Mouse (Mus musculus): ENCODE data around the gene Slc8a2. TPM values are rescaled to one million over a fixed set of nuclear protein-coding genes. Genes with fewer than 3 reads are reported as not detected.
A peak's percentile ranks its signal among the peaks of the same experiment; 100 is the strongest.

Slc8a2 gene
- total RNA-seq, 2 experiments from 2014 or later: 343 to 360 TPM

DNA sequence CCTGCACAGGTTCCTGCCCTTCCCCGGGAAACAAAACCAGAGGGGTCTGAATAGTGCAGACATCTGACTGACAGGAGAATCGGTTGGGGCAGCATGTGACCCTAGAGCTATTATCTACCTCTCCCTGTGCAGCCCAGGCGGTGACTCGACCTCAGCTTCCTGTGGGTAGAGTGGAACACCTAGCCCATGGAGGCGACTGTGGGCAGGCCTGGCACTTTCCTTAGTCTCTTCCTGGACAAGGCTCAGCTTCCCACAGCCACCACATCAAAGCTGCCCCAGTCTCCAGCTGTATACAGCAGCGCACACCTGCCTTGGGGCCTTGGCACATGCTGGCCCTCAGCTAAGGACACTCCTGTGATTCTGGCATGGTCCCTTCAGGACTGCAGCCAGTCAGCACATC, 71.5 kb downstream of the Slc8a2 start:
- intact Hi-C loops (cut with DNase I): loop anchor here (10.0 kb wide), 1 partner anchor 174 kb away; no protein-coding TSS in a partner anchor
- DNase-seq (ENCODE audit: low spot score in 2 of 2): no peak

DNA sequence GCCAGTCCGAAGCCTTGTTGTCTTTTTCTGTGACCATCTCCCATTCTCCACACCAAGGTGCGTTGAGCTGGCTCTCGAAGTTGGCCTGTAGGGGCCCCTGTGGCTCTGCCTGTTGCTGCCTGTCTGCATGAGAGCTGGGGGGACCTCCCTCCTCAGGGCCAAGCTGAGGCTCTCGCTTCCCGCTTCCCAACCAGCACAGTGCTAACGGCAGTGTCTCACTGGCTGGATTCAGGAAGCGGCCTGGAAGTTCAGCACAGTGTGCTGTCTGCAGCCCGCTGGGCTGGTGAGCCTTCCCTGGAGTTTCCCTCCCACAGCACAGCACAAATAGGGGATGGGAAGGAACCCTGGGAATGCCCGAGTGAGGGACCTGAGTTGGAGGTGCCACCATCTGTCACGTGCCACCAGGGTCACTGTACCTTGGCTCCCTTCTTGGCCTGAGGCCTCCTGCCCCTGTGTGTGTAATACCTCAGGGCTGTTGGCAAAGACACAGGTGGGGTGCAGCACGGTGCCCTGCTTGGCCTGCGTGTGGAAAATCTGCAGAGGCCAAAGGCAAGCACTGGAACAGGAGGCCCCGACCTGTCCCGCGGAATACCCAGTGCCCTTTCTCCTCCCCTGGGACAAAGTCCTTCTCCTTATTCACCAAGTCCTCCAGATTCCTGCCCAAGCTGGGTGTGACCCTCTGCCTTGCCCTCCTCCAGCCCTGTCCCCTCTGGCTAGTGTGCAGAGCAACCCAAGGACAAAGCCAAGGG, 73.3 kb downstream of the Slc8a2 start:
- intact Hi-C loops (cut with DNase I): loop anchor here (10.0 kb wide), 1 partner anchor 172 kb away; no protein-coding TSS in a partner anchor
- DNase-seq (ENCODE audit: low spot score in 2 of 2): no peak

DNA sequence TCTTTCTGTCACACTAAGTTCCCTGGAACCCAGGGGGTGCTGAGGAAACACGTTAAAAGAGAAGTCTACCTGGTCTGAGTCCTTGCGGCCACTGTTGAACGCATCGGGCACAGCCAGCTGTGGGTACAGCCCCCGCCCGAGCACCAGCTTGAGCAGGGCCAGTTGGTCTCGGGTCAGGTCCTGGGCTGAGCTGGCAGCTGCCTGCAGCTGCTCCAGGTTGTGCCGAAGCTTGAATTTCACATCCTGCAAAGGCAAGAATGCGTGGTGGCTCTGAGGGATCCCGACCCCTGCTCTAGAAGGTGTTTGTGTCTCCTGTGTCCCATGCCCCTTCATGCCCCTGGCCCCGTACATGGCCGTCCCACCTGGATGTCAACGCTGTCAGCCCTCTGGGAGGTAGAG, 73.9 kb downstream of the Slc8a2 start:
- intact Hi-C loops (cut with DNase I): loop anchor here (10.0 kb wide), 1 partner anchor 171 kb away; no protein-coding TSS in a partner anchor
- no peak for DNase-seq (ENCODE audit: low spot score in 2 of 2)

DNA sequence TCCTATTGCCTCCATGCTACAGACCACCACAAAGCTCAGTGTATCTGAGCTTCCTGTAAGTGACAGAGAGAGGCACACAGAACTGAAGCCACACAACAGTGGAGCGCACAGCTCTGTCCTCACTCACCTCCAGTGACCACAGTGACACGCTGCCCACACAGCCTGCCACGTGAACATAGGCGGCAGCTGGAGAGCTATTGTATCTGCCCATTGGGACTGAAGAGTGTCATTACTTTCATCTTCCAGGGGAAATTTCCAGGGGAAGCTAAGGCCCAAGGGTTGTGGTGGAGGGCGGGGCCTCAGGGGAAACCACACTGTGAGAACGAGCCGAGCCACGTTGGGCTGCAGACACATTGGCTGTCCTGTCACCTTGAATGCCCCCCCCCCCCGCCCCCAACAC, 75.2 kb downstream of the Slc8a2 start:
- intact Hi-C loops (cut with DNase I): loop anchor here (10.0 kb wide), 1 partner anchor 170 kb away; no protein-coding TSS in a partner anchor
- no peak for DNase-seq (ENCODE audit: low spot score in 2 of 2)

DNA sequence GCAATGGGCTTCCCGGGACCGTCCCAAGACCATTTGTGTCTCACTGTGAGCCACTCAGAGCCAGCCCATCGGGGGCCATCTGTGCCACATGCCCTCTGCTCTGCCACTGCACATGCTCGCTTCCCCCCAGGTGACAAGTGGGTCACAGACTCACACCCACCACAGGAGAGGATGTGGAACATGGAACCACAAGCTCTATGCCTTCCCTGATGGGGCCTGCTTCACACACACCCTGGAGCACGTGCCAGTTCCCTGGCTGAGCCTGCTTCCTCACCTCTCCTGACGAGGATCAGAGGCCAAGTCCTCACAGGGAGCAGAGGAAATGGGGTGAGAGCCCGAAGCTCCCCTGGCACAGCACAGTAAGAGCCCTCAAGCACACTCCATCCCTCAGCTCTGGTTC, 77.5 kb downstream of the Slc8a2 start:
- no peak for DNase-seq (ENCODE audit: low spot score in 2 of 2)
- intact Hi-C loops (cut with DNase I): loop anchor here (10.0 kb wide), 1 partner anchor 168 kb away; no protein-coding TSS in a partner anchor

DNA sequence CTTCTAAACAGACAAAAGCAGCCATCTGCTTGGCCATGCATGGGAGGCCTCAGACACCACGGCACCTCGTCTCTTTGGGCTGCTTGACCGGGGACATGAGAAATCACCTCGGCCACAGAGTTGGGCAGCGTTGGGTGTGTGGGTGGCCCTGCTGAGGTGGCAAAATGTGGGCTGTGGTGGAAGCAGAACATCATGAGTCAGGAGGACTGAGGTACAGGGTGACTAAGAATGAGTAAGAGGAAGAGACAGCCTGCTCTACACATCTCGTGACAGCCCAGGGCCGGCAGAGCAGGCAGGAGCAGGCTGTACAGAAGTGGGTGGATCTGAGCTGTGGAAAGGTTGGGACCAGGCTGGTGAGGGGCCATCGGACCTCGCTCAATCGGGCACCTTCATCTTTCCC, 77.9 kb downstream of the Slc8a2 start:
- DNase-seq (ENCODE audit: low spot score in 2 of 2): peak; percentile 32 to 60
- intact Hi-C loops (cut with DNase I): loop anchor here (10.0 kb wide), 1 partner anchor 167 kb away; no protein-coding TSS in a partner anchor

DNA sequence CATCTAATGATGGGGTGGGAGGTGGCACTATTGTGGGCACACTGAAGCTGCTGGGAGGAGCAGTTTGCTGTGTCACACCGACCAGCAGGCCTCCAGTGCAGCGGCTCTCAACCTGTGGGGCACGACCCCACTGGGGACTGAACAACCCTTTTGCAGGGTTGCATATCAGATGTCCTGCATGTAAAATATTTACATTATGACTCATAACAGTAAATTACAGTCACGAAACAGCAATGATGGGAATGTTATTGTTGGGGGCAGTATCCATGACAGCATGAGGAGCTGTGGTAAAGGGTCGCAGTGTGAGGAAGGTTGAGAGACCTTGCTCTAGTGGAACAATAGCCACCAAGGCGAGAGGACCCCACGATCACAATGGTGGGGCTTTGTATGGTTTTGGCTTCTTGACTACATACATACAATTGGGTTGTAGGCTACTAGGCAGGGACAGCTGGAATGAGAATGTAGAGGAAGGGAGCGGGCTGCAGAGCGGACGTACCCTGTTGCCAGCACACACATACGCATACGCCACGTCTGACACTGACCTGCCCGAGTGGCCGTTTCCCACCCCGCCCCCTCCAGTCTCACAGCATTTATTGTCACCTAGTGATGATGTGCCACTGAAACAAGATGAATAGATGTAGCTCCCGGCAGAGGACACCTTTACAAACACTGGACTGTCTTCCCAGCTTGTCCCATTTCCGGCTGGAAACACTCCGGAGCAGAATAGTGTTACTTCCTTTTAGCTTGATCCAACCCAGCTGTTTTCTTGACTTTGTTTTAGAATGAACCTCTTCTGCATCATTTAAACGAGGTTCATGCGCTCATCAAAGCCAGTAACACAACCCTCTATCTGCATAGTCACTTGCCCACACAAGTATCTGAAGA, 79.4 kb downstream of the Slc8a2 start:
- intact Hi-C loops (cut with DNase I): loop anchor here (10.0 kb wide), 1 partner anchor 166 kb away; no protein-coding TSS in a partner anchor
- no peak for DNase-seq (ENCODE audit: low spot score in 2 of 2)

Other genes with a start within 250 kb of the Slc8a2 start
- gene Crx, start 249.9 kb upstream of the Slc8a2 start, total RNA-seq (2021): not detected
- not detected for gene Crxos, start 247.2 kb upstream of the Slc8a2 start, total RNA-seq (2021)
- 1,000 to 10,000 TPM; 1,549 to 1,751 TPM for gene Selenow, start 207.4 kb upstream of the Slc8a2 start, total RNA-seq (2021)
- 100 to 1,000 TPM in 1 of 2 experiments, 10 to 100 TPM in 1; 97.9 to 106 TPM for gene Nop53, start 183.8 kb upstream of the Slc8a2 start, total RNA-seq (2021)
- 1 to 10 TPM; 6.8 to 8.4 TPM for gene Ehd2, start 162.3 kb upstream of the Slc8a2 start, total RNA-seq (2021)
- 10 to 100 TPM; 14.6 to 16.9 TPM for gene Bicra, start 81.9 kb upstream of the Slc8a2 start, total RNA-seq (2021)
- gene Zfp541, start 68.0 kb upstream of the Slc8a2 start, total RNA-seq (2021): under 1 TPM; 0.40 to 0.59 TPM
- gene Napa, start 31.4 kb upstream of the Slc8a2 start, total RNA-seq (2021): 100 to 1,000 TPM; 241 to 246 TPM
- gene Kptn, start 9.9 kb upstream of the Slc8a2 start, total RNA-seq (2021): 10 to 100 TPM; 41.7 to 47.5 TPM
- 10 to 100 TPM; 37.9 to 40.2 TPM for gene Meis3, start 45.3 kb downstream of the Slc8a2 start, total RNA-seq (2021)
- gene Dhx34, start 92.2 kb downstream of the Slc8a2 start, total RNA-seq (2021): 10 to 100 TPM; 10.7 to 11.2 TPM
- under 1 TPM; 0.51 to 0.59 TPM for gene C5ar2, start 114.3 kb downstream of the Slc8a2 start, total RNA-seq (2021)
- 1 to 10 TPM in 1 of 2 experiments, under 1 TPM in 1; 0.70 to 1.7 TPM for gene C5ar1, start 129.7 kb downstream of the Slc8a2 start, total RNA-seq (2021)
- 10 to 100 TPM; 30.3 to 30.8 TPM for gene Inafm1, start 143.8 kb downstream of the Slc8a2 start, total RNA-seq (2021)
- 10 to 100 TPM; 85.2 to 87.3 TPM for gene Ccdc9, start 157.0 kb downstream of the Slc8a2 start, total RNA-seq (2021)
- 10 to 100 TPM; 22.3 to 23.0 TPM for gene Bbc3, start 178.6 kb downstream of the Slc8a2 start, total RNA-seq (2021)